Mouse (Mus musculus) ovary, postnatal 36 days (tissue): Measurements from ENCODE around the gene Il3.
A peak's percentile ranks its signal among the peaks of the same experiment; 100 is the strongest.

ENCODE experiments used
- DNase-seq: peaks from one replicate; pipeline ENCODE4 v3.0.0; 2022; ENCODE audit warnings: low spot score, mixed read lengths

The Il3 gene

GRCm38 (mm10) chr11:54271437-54271949, 4.4 kb upstream of the Il3 start:
- no peak for DNase-seq

DNA sequence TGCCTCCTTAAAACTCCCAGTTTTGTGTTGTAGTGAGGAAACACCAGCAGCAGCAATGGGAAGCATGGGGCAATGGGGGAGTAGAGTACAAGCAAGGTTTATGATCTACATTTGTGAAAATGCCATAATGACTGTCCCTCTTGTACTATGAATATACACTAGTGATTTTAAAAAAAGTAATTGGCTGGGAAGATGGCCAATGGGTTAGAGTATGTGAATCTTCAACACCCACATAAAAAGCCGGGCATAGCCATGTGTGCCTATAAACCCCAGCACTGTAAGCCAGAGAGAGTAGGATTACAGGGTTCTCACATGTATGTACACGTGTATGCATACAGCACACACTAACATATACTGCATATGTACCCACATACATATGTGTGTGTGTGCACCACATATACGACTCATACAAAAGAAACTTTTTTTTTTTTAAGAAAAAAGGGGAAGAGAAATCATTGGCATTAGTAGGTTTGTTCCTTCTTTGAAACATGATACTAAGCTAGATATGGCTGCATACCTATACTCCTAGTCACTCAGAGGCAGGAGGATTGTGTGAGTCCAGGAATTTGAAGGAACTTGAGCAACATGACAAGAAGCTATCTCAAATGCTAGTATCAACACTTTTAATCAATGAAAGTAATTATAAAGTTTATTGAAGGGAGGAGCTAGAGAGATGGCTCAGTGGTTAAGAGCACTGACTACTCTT, 2.3 kb upstream of the Il3 start:
- DNase-seq, result no peak

GRCm38 (mm10) chr11:54264542-54264941, 2.5 kb downstream of the Il3 start:
- DNase-seq, result no peak

DNA sequence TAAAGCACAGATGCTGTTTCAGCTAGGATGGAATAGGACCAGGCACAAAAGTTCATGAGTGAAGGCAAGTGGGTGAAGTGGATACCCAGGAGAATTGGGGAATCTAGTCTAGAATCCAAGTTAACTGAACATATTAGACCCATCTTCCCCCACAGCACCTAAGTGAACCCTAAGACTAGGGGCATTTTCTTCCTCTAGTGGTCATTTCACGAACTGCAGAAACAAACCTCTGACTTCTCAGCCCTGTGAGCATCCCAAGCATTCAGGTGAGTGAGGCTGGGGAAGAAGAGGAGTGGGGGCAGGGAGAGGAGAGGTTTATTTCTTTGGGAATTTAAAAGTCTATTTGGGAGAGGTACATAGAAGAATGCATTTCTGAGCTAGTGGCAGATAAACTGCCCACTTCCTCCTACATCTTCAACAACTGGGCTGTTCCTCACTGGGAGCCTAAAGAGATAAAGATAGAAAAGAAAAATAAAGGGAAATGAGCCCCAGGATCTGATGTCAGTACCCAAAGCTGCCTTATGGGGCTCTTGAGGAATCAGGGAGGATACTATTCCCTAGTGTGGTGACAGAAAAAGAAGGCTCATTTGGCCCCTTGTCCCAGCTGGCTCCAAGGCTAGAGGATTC, 3.6 kb downstream of the Il3 start:
- DNase-seq, result no peak

- DNase-seq, result peak; percentile 63
Observed at GRCm38 (mm10) chr11:54256624-54257376, 10.3 kb downstream of the Il3 start.

DNA sequence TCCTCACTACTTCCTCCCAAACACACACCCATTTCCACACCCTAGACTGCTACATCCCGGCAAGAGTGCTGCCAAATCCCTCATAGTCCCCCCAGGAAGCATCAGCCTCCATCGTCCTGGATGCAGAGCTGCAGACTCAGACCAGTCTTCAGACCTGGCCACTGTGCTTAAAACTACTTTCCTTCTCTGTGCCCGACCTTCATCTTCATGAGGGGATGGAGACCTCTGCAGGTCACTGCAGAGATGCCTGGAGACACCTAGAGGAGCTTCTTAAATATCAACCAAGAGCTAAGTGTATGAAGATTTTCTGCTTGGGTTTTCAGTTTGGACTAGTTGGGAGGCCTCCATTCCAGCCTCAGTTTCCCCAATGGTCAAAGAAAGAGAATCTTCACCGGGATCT, 13.0 kb downstream of the Il3 start:
- DNase-seq, result no peak

DNA sequence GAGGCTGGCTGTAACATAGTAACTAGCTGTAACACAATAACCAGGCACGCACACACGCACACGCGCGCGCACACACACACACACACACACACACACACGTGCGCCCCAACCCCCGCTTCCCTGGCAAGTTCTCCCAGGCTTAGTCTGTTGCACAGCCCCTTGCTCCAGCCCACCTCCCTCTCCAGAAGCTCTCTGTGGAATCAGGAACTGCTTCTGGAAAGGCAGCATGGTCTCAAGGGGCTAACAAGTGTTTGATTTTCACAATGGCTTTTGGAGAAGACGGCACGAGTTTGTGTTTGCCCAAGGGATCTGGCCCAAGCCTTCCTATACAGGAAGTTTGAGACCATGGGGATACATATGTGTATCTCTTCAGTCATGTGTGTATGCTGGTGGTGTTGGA, 16.5 kb downstream of the Il3 start:
- DNase-seq, result no peak

DNA sequence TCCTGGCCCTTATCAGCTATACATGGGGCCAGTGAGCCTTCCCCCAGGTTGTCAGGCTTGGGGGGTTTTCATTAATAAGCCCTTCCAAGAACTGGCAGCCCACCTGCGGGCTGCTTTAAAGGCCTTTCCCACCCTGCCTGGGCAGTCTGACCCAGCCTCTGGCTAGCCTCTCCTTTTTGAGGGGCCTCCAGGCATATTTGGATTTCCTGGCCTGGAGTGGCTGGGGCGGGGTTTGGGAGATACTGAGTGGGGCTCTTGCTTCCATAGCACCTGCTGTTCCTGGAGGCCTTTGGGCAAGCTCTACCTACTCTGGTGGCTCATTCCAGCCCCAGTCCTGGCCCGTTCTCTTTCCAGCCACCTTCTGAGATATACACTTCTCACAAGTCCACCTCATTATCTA, 17.3 kb downstream of the Il3 start:
- no peak for DNase-seq

DNA sequence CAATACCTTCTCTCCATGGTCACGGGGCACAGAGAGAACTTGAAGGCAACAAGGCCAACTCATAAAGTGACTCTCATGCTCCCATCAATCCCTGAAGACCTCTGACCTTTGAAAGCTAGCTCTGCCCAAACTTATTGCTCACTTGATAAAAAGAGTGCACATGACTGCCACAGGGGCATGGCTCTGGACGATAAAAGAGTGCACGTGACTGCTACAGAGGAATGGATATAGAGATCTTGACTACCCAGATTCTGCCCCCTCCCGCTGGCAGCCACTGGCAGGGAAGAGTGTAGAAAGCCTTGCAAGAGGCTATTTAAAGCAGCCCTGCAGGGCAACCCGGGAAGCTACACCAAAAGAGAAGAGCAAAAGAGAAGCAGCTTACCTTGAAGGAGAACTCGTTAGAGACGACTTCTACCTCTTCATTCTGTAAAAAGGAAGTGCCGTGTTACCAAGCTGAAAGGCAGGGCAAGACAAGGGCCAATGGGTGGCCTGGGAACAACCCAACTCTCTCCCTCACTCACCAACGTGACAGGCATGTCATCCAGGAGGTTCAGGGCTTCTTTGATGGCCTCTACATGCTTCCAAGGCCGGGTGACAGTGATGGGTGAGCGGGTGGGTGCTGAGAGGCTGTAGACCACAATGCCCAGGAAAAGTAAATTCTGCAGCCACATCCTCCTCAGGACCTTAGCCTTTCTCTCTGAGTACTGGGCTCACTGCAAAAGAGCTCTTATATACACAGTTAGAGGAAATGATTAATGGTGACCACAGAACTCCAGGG, 17.9 kb downstream of the Il3 start, which contains the start of gene Csf2:
Gene Csf2 (minus strand): TSS at position 728 of the 778 bp plus-strand sequence.
- DNase-seq, result no peak

DNA sequence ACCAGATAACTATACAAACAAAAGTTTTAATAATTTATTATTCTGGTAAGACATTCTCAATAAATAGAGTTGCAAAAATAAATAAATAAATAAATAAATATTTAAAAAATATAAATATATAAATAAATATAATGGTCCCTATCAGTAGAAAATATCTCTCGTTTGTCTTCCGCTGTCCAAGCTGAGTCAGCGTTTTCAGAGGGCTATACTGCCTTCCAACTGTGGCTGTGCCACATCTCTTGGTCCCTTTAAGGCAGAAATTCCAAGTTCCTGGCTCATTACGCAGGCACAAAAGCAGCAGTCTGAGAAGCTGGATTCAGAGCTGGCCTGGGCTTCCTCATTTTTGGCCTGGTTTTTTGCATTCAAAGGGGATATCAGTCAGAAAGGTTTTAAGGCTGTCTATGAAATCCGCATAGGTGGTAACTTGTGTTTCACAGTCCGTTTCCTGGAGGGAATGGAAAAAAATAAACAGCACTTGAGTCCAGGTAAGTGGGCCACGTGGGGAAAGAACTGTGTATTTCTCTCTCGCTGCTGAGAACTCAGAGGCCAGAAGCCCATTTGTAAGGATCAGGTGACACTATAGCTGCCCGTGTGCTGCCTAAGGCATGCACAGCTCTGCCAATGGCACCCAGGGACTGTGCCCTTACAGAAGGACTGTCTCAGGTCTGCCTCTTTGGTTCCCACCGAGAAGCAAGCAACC, 19.7 kb downstream of the Il3 start:
- no peak for DNase-seq

DNA sequence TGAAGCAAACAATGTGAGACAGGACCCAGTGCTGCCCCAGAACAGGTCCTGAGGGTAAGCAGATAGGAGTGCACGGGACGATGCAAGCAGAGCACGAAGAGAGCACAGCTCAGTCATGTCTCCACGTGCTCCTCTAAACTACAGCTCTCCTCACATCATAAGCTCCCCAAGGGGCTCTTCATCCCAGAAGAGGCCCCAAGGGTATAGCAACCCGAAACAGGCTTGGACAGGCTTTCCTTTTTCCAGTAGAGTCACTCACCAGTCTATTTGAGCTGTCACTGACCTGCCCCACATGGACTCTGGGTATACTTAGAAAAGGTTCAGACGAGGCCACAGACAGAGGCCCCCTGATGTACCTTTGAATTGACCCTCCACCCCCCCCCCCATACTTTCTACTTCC, 22.6 kb downstream of the Il3 start:
- no peak for DNase-seq

DNA sequence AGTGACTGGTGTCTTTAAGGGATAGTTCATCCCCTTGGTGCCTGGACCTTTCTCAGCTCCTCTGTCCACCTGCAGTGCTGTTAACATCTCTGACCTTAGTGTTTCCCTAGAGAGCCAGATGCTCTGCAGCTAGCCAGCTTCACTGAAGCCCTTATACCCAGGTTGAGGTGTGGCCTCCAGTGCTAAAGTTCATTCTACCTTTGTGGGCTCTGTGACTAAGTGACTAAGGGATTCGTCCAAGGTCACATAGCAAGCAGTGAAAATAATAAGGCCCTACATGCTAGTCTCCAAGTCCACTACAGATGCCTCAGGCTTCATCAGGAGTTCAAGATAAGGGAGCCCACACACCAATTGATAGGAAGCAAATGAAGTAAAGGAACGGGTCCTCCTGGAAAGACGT, 24.6 kb downstream of the Il3 start:
- DNase-seq, result no peak

DNA sequence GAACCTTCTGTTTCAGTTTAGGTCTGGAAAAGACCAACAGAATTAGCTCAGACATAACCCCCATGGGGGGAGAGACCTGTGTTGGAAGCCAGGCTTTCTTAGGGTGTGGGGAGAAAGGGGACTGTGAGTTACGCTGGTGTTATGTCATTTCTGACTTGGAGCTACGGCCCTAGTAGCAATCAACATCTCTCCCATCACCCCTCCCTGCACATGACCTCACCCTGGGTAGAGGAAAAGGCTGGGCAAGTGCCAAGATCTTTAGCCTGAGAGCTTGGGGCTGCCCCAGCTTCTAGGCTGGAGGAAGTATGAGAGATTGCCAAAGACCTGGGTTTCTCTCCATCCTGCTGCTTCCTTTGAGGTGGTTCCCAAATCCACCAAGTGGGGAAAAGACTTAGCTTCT, 30.1 kb downstream of the Il3 start:
- DNase-seq, result no peak

DNA sequence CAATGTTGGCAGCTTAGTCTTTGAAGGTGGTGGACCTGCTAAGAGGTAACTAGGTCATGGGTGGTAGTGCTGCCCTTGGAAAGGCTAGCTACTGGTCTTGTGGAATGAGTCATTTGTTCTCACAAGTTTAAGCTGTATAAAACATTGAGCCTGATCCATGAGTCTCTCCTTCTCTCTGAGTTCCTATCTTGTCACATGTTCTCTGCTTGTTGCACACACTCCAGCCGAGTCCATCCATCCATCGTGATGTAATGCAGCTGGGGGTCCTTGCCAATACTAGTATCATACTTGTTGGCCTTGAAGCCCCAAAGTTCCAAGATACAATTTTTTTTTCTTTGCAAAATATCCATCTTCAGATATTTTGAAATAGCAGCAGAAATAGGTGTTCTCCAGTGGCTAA, 39.6 kb downstream of the Il3 start:
- DNase-seq, result no peak

DNA sequence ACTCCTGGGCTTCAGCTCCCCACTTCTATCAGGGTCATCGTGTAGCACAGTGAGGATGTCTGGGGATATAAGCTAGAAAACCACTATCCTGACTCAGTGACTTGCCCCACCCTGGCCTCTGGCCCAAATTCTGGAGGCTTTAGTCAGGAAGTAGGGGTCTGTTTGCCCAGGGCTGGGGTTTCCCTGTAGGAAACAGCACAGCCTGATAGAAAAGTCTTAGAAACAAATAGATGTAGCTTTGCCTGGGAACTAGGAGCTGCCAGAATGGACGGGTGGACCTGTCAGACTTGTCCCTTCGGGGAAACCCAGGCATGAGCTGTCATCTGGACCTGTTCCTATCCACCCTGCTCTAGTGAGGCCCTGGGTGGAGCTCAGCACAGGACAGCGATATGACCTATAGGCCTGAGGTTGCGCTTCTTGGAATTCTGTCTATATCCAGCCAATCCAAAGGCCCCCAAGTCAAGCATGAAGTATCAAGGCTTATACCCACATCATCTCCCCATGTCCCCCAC, 42.5 kb downstream of the Il3 start:
- DNase-seq, result no peak

GRCm38 (mm10) chr11:54223637-54224474, 43.2 kb downstream of the Il3 start:
- no peak for DNase-seq

DNA sequence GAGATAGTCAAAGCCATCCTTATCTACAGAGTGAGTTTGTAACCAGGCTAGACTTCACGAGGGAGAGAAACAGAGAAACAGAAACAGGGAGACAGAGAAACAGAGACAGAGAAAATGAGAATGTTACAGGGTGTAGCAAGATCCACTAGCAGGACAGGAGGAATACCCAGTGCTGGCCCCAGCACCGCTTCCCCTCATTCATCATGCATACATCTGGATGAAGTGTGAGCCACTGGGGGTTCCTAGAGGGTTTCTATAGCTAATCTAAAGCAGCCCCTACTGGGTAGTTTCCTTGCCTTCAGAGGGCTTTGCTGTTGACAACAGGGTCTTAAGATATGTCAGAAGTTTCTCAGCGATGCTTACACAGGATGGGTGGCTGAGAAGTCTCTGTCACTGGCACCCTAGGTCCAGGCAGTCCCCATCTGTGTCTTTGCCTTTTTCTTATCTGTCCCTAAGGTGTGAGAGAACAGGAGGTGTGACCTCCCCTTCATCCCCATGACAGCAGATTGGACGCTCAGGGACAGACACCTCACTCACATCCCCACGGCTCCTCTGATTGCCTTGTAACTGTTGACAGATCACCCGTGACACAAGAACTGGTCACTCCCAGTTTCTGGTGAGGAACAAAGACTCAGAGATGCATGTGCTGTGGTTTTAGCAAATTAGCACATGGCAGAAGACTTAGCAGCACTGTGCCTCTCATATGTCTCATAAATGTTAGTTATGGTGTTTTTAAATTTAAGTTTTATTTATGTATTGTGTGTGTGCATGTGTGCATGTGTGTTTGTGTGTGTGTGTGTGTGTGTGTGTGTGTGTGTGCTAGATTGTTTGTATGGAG, 47.0 kb downstream of the Il3 start:
- no peak for DNase-seq

DNA sequence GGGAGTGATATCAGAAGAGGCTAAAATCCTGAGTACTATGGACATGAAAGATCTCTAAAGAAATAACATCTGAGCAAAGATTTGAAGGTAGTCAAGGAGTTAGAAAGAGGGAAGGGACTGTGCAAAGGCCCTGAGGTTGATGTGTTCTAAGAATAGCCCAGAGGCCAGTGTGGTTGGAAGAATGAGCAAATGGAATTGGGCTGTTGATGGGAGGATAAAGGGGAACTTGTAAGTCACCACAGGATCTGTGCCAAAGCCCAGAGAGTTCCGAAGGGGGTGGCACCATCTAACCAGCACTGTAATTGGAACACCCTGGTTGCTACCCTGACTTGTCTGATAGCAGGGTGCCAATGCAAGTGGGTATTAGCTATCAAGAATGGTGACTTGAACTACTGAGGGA, 47.9 kb downstream of the Il3 start:
- no peak for DNase-seq

GRCm38 (mm10) chr11:54217384-54217783, 49.7 kb downstream of the Il3 start:
- DNase-seq, result peak; percentile 15

GRCm38 (mm10) chr11:54216091-54216490, 51.0 kb downstream of the Il3 start:
- no peak for DNase-seq
